Mouse (Mus musculus): Measurements from ENCODE around the gene Gorasp2.

GRCm38 (mm10) chr2:70741901-70742300 is 80.5 kb downstream of the Gorasp2 start:
- no peak for TF ChIP-seq CTCF (IDR thresholded peaks at IDR 0.05; ENCODE audit: insufficient read depth, low read depth, low read length)
- no peak for TF ChIP-seq POLR2A (IDR thresholded peaks at IDR 0.05; ENCODE audit: insufficient read depth, low read depth, low read length)

Measured in olfactory bulb, adult 2 months (tissue).